Mouse (Mus musculus) megakaryocyte, embryonic 14.5 days (primary cell): ENCODE measurements at regions not wholly inside any gene's neighbourhood (a gene's known extent, or its start where the extent isn't known, plus 50 kb on each side); places are given as distances from the start of the nearest gene placed in this dataset.

ENCODE experiments used
- H3K27me3 ChIP-seq: replicated peaks from 2 replicates; pipeline ENCODE3; 2012; ENCODE audit warnings: inconsistent platforms
- H3K36me3 ChIP-seq: replicated peaks from 2 replicates; pipeline ENCODE3; 2012; ENCODE audit warnings: low read length, inconsistent platforms, mixed read lengths
- H3K4me1 ChIP-seq: 2 replicates; pipeline ENCODE4 v1.6.1; 2012; ENCODE audit warnings: inconsistent platforms
- H3K4me3 ChIP-seq: replicated peaks from 2 replicates; pipeline ENCODE3; 2012; ENCODE audit warnings: moderate library complexity, mild to moderate bottlenecking, inconsistent platforms
- H3K9me3 ChIP-seq: 2 replicates; pipeline ENCODE4 v1.6.1; 2012; ENCODE audit warnings: inconsistent platforms
- FLI1 ChIP-seq: IDR thresholded peaks from 2 replicates; pipeline ENCODE4 v1.6.1; 2012; ENCODE audit warnings: low read length, inconsistent platforms, mixed read lengths
- GATA1 ChIP-seq: IDR thresholded peaks from 3 replicates; pipeline ENCODE4 v1.6.1; 2012; ENCODE audit warnings: mixed read lengths, low read length, inconsistent platforms, borderline replicate concordance

DNA sequence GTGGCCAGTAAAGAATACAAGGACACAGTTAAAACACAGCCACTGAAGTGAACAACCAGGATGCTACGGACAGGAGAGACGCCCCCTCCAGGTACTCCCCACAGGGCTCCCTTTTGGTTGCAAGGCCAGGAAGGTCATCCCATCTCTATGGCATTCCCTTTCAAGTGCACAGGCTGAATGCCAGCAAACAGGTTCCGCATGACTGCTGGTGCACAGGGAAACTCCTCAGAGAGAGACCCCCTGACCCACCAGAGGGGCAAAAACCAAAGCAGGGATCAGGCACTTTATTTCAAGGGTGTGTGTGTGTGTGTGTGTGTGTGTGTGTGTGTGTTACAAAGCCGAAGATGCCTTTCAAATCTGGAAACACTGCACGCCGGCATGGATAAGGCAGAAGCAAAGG is 721.1 kb downstream of the Nr2f2 start:
- H3K9me3 ChIP-seq, result peaks cover 18% of the 10 kb centered on the region
- TF ChIP-seq FLI1 (no peak), GATA1 (no peak)
- H3K4me1 ChIP-seq, result no peaks in the 10 kb centered on the region

DNA sequence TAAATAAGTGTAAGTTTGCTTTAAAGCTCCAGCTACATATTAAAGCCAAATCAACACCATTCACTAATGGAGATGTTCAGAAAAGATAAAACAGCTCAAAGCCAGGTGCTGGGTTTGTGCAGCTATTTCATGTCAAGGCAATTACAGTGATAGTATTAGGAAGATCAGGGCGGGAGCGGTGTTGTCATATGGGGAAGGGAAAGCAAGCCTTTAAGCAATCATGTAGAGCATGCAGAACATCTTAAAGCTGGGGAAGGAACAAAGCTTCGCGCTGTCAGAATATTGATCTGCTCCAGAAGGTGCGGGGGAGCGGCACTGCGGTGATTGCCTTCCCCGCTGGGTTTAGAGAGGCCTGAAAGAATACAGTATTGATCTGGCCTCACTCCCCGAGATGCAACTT is 724.9 kb downstream of the Nr2f2 start:
- H3K9me3 ChIP-seq, result peaks cover 18% of the 10 kb centered on the region
- no peak overlapping the region for H3K4me3 ChIP-seq
- no peaks in the 10 kb centered on the region for H3K4me1 ChIP-seq
- H3K36me3 ChIP-seq, result no peaks in the 10 kb centered on the region
- no peak for TF ChIP-seq FLI1
- no peak for TF ChIP-seq GATA1
- H3K27me3 ChIP-seq, result no peaks in the 10 kb centered on the region

More for the DNA sequence above, 721.1 kb downstream of the Nr2f2 start:
- Histone ChIP-seq H3K36me3 (no peaks in the 10 kb centered on the region), H3K4me3 (no peak overlapping the region), H3K27me3 (no peaks in the 10 kb centered on the region)

DNA sequence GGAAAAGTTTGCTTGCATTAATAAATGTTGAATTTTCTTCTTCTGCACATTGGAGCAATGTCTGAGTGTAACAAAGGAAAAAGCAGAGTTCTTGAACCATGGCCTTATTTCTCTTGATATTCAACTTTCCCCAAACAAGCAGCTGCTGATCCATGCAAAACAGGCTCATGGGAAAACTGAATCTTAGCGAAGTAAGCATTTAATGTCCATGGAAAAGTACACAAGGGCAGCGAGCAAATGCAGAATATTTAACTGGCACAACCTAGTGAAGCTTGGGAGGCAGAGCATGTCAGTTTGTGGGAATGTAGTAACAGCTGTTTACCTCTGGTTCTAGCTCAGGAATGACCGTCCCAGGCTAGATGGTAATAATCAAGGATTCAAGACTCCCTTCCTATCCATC is 766.7 kb downstream of the Nr2f2 start:
- Histone ChIP-seq H3K4me1 (no peaks in the 10 kb centered on the region), H3K4me3 (no peak overlapping the region), H3K9me3 (no peaks in the 10 kb centered on the region), H3K36me3 (no peaks in the 10 kb centered on the region), H3K27me3 (no peaks in the 10 kb centered on the region)
- TF ChIP-seq FLI1 (no peak), GATA1 (no peak)

DNA sequence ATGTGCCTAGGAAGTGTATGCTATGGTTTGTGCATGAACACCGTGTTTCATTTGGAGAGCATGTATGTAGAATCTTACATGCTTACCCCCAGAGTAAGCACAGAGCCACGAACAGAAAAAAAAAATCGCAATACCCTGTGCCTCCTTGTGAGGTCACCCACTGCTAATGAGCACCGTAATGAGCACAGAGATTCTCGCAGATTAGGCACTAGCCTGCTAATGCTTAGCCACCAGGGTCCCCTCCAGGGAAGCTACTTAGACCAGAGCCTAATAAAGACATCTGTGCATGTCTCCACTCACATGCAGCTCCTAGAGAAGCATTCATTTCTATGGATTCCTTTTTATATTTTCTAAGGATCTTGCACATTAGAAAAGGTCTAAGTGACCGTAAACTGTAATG is 780.8 kb downstream of the Nr2f2 start:
- Histone ChIP-seq H3K4me3 (no peak overlapping the region), H3K9me3 (no peaks in the 10 kb centered on the region), H3K36me3 (no peaks in the 10 kb centered on the region), H3K4me1 (no peaks in the 10 kb centered on the region), H3K27me3 (no peaks in the 10 kb centered on the region)
- no peak for TF ChIP-seq GATA1
- TF ChIP-seq FLI1, result no peak

DNA sequence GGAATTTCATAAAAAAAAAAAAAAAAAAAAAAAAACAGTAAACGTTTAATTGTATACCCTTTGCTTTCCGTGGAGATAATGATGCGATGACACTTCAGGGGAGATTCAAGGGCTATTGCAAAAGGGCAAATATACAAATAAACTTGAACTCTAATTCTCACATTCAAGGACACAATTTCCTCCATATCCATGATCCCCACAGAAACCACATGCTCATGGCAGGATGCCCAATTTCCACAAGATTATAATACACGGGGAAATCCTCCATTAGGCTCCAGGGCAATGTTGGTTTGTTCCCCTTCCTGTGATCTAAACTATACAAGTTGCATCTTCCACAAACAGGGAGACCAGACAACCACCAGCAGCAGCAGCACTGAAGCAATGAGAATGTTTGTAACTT is 781.4 kb downstream of the Nr2f2 start:
- Histone ChIP-seq H3K4me1 (no peaks in the 10 kb centered on the region), H3K27me3 (no peaks in the 10 kb centered on the region), H3K4me3 (no peak overlapping the region), H3K36me3 (no peaks in the 10 kb centered on the region), H3K9me3 (no peaks in the 10 kb centered on the region)
- TF ChIP-seq FLI1 (no peak), GATA1 (no peak)

DNA sequence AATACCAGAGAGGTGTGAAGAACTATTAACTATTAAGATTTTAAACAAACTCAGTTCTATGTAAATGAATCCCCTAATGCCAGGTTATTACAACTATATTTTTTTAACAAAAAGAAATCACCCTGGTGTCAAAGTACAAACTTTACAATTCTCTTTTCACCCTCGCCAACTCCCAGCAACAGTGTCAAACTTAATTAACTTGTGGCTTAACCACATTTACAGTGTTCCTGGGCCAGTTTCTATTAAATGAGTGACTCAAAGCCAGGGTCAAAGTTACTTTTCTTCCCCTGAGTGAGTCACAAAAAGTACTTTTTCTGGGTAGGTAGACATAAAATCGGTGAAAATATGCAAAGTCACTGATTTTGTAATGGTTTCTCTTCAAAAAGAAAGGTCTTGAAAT is 782.0 kb downstream of the Nr2f2 start:
- Histone ChIP-seq H3K27me3 (no peaks in the 10 kb centered on the region), H3K4me1 (no peaks in the 10 kb centered on the region), H3K36me3 (no peaks in the 10 kb centered on the region), H3K9me3 (0 out of 2 replicates have a peak, but pooled peaks cover under 1% of the 10 kb centered on the region), H3K4me3 (no peak overlapping the region)
- TF ChIP-seq FLI1 (no peak), GATA1 (no peak)

DNA sequence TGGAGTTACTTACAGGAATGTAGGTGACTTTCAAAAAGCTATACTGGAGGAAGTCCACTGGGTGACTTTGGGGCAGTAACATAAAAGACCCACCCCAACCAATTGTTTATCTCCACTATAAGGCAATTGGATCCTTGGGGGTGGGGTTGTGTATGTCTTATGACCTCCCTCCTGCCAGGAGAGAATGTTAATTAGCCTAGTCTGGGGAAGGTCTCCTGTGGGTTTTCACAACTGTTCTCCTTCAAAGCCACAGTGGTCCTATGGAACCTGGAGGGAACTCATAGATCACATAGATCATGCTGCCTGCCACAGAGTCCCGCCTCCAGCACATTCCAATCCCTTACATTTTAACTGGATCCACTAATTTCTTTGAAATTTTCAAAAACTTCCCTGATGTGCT is 782.6 kb downstream of the Nr2f2 start:
- Histone ChIP-seq H3K27me3 (no peaks in the 10 kb centered on the region), H3K4me3 (no peak overlapping the region), H3K4me1 (no peaks in the 10 kb centered on the region), H3K36me3 (no peaks in the 10 kb centered on the region), H3K9me3 (0 out of 2 replicates have a peak, but pooled peaks cover 4% of the 10 kb centered on the region)
- no peak for TF ChIP-seq FLI1
- no peak for TF ChIP-seq GATA1

DNA sequence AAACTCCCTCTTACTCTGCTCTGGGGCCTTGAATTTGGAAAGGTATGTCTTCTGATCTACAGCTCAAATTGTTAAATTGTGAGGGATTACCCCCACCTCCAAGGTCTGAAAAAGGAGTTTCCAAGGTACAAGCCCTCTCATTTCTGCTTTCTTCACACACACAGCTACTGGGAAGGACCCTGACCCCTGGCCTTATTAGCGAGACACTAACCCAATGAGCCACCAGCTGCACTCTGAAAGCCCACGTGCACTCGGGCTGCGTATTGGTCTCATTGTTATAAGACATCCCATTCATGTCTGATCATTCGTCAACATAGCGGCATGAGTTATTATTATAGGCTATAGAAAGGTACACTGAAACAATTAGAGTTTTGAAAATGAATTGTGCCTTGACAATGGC is 784.9 kb downstream of the Nr2f2 start:
- Histone ChIP-seq H3K9me3 (0 out of 2 replicates have a peak, but pooled peaks cover 4% of the 10 kb centered on the region), H3K4me3 (no peak overlapping the region)
- TF ChIP-seq GATA1 (no peak), FLI1 (no peak)

DNA sequence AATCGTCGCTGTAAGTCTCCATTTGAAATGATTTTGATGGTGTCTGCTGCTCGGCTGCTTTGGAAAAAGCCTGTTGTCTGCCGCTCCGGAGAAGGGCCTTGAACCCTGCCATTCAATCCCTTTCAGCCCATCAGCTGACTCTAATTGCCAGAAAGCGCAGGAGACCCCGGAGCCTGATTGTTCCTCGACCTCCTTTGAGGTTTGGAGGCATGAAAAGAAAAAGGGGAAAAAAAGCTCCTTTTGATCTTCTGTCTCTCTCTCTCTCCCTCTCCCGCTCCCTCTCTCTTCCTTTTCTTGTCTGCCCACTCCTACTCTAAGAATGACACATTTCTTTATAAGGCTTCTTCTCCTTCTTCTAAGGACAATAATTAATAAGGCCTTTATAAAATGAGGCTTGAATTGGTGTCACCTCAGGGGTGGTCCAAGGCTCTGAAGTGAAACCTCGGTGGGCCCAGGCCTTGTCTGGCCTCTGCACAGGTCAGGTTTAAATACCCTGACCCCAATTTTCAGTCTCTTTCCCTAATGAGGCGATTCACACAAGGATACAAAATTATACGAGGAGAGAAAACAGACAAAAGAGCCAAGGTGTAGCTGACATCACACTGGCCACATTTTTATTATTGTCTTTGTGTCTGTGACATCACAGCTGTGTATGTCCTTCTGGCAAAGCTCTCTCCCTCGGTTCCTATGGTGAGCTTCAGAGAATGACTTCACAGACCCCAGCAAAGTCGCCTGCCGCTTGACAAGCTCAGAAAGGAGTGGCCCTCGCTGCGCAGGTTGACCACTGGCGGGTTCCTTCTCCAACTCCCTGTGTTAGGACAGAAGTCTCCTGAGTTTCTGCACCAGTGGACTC is 787.4 kb downstream of the Nr2f2 start:
- 0 out of 2 replicates have a peak, but pooled peaks cover 4% of the 10 kb centered on the region for H3K9me3 ChIP-seq
- no peaks in the 10 kb centered on the region for H3K4me1 ChIP-seq
- no peak overlapping the region for H3K4me3 ChIP-seq
- TF ChIP-seq GATA1 (no peak), FLI1 (no peak)
- no peaks in the 10 kb centered on the region for H3K27me3 ChIP-seq
- H3K36me3 ChIP-seq, result no peaks in the 10 kb centered on the region

More for the DNA sequence above, 784.9 kb downstream of the Nr2f2 start:
- Histone ChIP-seq H3K27me3 (no peaks in the 10 kb centered on the region), H3K4me1 (no peaks in the 10 kb centered on the region), H3K36me3 (no peaks in the 10 kb centered on the region)

DNA sequence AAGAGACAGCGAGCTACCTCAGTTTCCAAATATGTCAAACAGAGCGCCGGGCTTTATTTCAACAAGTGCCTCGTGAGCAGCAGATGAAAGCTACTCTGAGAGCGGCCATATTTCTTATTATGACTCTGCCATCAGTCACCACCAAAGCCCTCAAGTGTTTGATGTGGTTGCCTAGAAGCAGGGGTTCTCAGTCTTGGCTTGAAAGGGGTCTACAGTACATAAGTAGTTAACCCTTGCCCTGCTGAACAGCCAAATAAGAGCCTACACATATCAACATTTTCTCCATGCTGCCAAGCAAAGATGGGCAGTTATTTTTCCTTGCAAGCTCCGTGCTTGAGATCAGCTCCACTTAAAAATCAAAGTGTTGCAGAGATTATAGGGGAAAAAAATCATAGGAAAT is 788.8 kb downstream of the Nr2f2 start:
- Histone ChIP-seq H3K4me1 (no peaks in the 10 kb centered on the region), H3K4me3 (no peak overlapping the region), H3K36me3 (no peaks in the 10 kb centered on the region), H3K27me3 (no peaks in the 10 kb centered on the region), H3K9me3 (0 out of 2 replicates have a peak, but pooled peaks cover 7% of the 10 kb centered on the region)
- TF ChIP-seq FLI1 (no peak), GATA1 (no peak)

DNA sequence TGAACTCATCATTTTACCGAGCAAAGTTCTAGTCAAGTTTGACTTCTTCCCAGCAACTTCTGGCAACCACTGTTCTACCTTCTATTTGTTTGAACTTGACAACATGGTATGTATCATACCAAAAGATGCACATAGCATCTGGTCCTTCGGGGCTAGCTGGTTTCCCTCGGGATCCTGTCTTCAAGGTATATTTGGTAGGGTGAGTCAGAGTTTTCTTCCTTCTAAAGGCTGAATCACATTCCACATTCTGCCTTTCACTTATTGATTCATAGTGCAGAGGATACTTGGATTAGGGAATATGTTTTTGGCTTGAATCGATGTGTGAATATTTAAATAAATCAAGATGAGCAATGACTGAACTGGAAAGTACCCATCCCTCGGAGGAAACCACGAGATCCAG is 789.9 kb downstream of the Nr2f2 start:
- Histone ChIP-seq H3K36me3 (no peaks in the 10 kb centered on the region), H3K4me1 (no peaks in the 10 kb centered on the region), H3K27me3 (no peaks in the 10 kb centered on the region), H3K9me3 (0 out of 2 replicates have a peak, but pooled peaks cover 7% of the 10 kb centered on the region), H3K4me3 (no peak overlapping the region)
- TF ChIP-seq GATA1 (no peak), FLI1 (no peak)
